Mouse (Mus musculus): ENCODE measurements around the gene Tbc1d22b. TPM values are rescaled to one million over a fixed set of nuclear protein-coding genes. Genes with fewer than 3 reads are reported as not detected.

Gene Tbc1d22b
- polyA plus RNA-seq, 1 experiment from 2014 or later: 10.2 TPM

- Histone ChIP-seq H3K4me2 (ENCODE audit: low read length) (peak overlapping the region; percentile 69), H3K27ac (replicated peaks in 1 of 2; ENCODE audit: control insufficient read depth in 1 of 2, insufficient read depth in 1 of 2, low read depth in 2 of 2, low read length in 2 of 2) (peak overlapping the region; percentile 87 to 91), H3K4me1 (ENCODE audit: control insufficient read depth in 2 of 2, insufficient read depth in 2 of 2, low read length in 2 of 2) (peaks cover 7 to 28% of the 10 kb centered on the region in 2 experiments), H3K9me3 (ENCODE audit: control insufficient read depth, low read length) (no peaks in the 10 kb centered on the region), H3K4me3 (ENCODE audit: control insufficient read depth in 1 of 2, insufficient read depth in 1 of 2, low read depth in 1 of 2, low read length in 2 of 2) (peak overlapping the region; percentile 80 to 84), H3K27me3 (ENCODE audit: control insufficient read depth, insufficient read depth, low read length) (no peaks in the 10 kb centered on the region), H3K36me3 (ENCODE audit: control insufficient read depth, insufficient read depth, low read length) (peaks cover 17% of the 10 kb centered on the region), H3K9ac (ENCODE audit: low read length) (peak overlapping the region; percentile 88)
- peak; percentile 42; the same call in 1 of the 2 replicates for ATAC-seq (ENCODE audit: insufficient number of reproducible peaks, insufficient read depth, low FRiP score, low read depth)
- under 1% methylated on average over 43 of the region's 43 CpGs for WGBS
Measured at GRCm38 (mm10) chr17:29615024-29615551, 65.5 kb downstream of the Tbc1d22b start.

- Histone ChIP-seq H3K9ac (ENCODE audit: low read length) (peak overlapping the region; percentile 88), H3K27ac (replicated peaks in 1 of 2; ENCODE audit: control insufficient read depth in 1 of 2, insufficient read depth in 1 of 2, low read depth in 2 of 2, low read length in 2 of 2) (no peak overlapping the region), H3K36me3 (ENCODE audit: control insufficient read depth, insufficient read depth, low read length) (peaks cover 18% of the 10 kb centered on the region), H3K4me1 (ENCODE audit: control insufficient read depth in 2 of 2, insufficient read depth in 2 of 2, low read length in 2 of 2) (peaks cover 7 to 28% of the 10 kb centered on the region in 2 experiments), H3K4me2 (ENCODE audit: low read length) (peak overlapping the region; percentile 69), H3K9me3 (ENCODE audit: control insufficient read depth, low read length) (no peaks in the 10 kb centered on the region), H3K27me3 (ENCODE audit: control insufficient read depth, insufficient read depth, low read length) (no peaks in the 10 kb centered on the region), H3K4me3 (ENCODE audit: control insufficient read depth in 1 of 2, insufficient read depth in 1 of 2, low read depth in 1 of 2, low read length in 2 of 2) (peak overlapping the region; percentile 80 to 84)
- 13% methylated on average over 4 of the region's 4 CpGs for WGBS
- ATAC-seq (ENCODE audit: insufficient number of reproducible peaks, insufficient read depth, low FRiP score, low read depth): no peak
Measured at GRCm38 (mm10) chr17:29615616-29616015, 66.0 kb downstream of the Tbc1d22b start.

GRCm38 (mm10) chr17:29619231-29619630 lies 69.6 kb downstream of the Tbc1d22b start:
- no peak overlapping the region for H3K27ac ChIP-seq (replicated peaks in 1 of 2; ENCODE audit: control insufficient read depth in 1 of 2, insufficient read depth in 1 of 2, low read depth in 2 of 2, low read length in 2 of 2)
- H3K4me1 ChIP-seq (ENCODE audit: control insufficient read depth in 2 of 2, insufficient read depth in 2 of 2, low read length in 2 of 2): peaks cover 4 to 15% of the 10 kb centered on the region in 2 experiments
- H3K27me3 ChIP-seq (ENCODE audit: control insufficient read depth, insufficient read depth, low read length): no peaks in the 10 kb centered on the region
- ATAC-seq (ENCODE audit: insufficient number of reproducible peaks, insufficient read depth, low FRiP score, low read depth): no peak
- WGBS: 87% methylated on average over 3 of the region's 3 CpGs
- no peak overlapping the region for H3K4me2 ChIP-seq (ENCODE audit: low read length)
- no peak overlapping the region for H3K9ac ChIP-seq (ENCODE audit: low read length)
- peaks cover 50% of the 10 kb centered on the region for H3K36me3 ChIP-seq (ENCODE audit: control insufficient read depth, insufficient read depth, low read length)
- H3K4me3 ChIP-seq (ENCODE audit: control insufficient read depth in 1 of 2, insufficient read depth in 1 of 2, low read depth in 1 of 2, low read length in 2 of 2): no peak overlapping the region
- no peaks in the 10 kb centered on the region for H3K9me3 ChIP-seq (ENCODE audit: control insufficient read depth, low read length)

GRCm38 (mm10) chr17:29623488-29623887 lies 73.9 kb downstream of the Tbc1d22b start:
- Histone ChIP-seq H3K9me3 (ENCODE audit: control insufficient read depth, low read length) (no peaks in the 10 kb centered on the region), H3K4me1 (ENCODE audit: control insufficient read depth in 2 of 2, insufficient read depth in 2 of 2, low read length in 2 of 2) (no peaks in the 10 kb centered on the region), H3K36me3 (ENCODE audit: control insufficient read depth, insufficient read depth, low read length) (peaks cover 83% of the 10 kb centered on the region), H3K27ac (replicated peaks in 1 of 2; ENCODE audit: control insufficient read depth in 1 of 2, insufficient read depth in 1 of 2, low read depth in 2 of 2, low read length in 2 of 2) (no peak overlapping the region), H3K9ac (ENCODE audit: low read length) (no peak overlapping the region), H3K27me3 (ENCODE audit: control insufficient read depth, insufficient read depth, low read length) (no peaks in the 10 kb centered on the region), H3K4me3 (ENCODE audit: control insufficient read depth in 1 of 2, insufficient read depth in 1 of 2, low read depth in 1 of 2, low read length in 2 of 2) (no peak overlapping the region), H3K4me2 (ENCODE audit: low read length) (no peak overlapping the region)
- WGBS: 93% methylated on average over 8 of the region's 8 CpGs
- ATAC-seq (ENCODE audit: insufficient number of reproducible peaks, insufficient read depth, low FRiP score, low read depth): no peak

- Histone ChIP-seq H3K27me3 (ENCODE audit: control insufficient read depth, insufficient read depth, low read length) (no peaks in the 10 kb centered on the region), H3K4me3 (ENCODE audit: control insufficient read depth in 1 of 2, insufficient read depth in 1 of 2, low read depth in 1 of 2, low read length in 2 of 2) (no peak overlapping the region), H3K27ac (replicated peaks in 1 of 2; ENCODE audit: control insufficient read depth in 1 of 2, insufficient read depth in 1 of 2, low read depth in 2 of 2, low read length in 2 of 2) (no peak overlapping the region), H3K4me1 (ENCODE audit: control insufficient read depth in 2 of 2, insufficient read depth in 2 of 2, low read length in 2 of 2) (no peaks in the 10 kb centered on the region), H3K4me2 (ENCODE audit: low read length) (no peak overlapping the region), H3K9me3 (ENCODE audit: control insufficient read depth, low read length) (no peaks in the 10 kb centered on the region), H3K9ac (ENCODE audit: low read length) (no peak overlapping the region), H3K36me3 (ENCODE audit: control insufficient read depth, insufficient read depth, low read length) (peaks cover 90% of the 10 kb centered on the region)
- ATAC-seq (ENCODE audit: insufficient number of reproducible peaks, insufficient read depth, low FRiP score, low read depth): no peak
- 89% methylated on average over 9 of the region's 9 CpGs for WGBS
Measured at GRCm38 (mm10) chr17:29627285-29627684, 77.7 kb downstream of the Tbc1d22b start.

GRCm38 (mm10) chr17:29628946-29629345 lies 79.4 kb downstream of the Tbc1d22b start:
- H3K27ac ChIP-seq (replicated peaks in 1 of 2; ENCODE audit: control insufficient read depth in 1 of 2, insufficient read depth in 1 of 2, low read depth in 2 of 2, low read length in 2 of 2): no peak overlapping the region
- H3K4me2 ChIP-seq (ENCODE audit: low read length): no peak overlapping the region
- no peaks in the 10 kb centered on the region for H3K27me3 ChIP-seq (ENCODE audit: control insufficient read depth, insufficient read depth, low read length)
- H3K36me3 ChIP-seq (ENCODE audit: control insufficient read depth, insufficient read depth, low read length): peaks cover 91% of the 10 kb centered on the region
- H3K9ac ChIP-seq (ENCODE audit: low read length): no peak overlapping the region
- no peak for ATAC-seq (ENCODE audit: insufficient number of reproducible peaks, insufficient read depth, low FRiP score, low read depth)
- H3K9me3 ChIP-seq (ENCODE audit: control insufficient read depth, low read length): no peaks in the 10 kb centered on the region
- WGBS: 67% methylated on average over 5 of the region's 5 CpGs
- H3K4me1 ChIP-seq (ENCODE audit: control insufficient read depth in 2 of 2, insufficient read depth in 2 of 2, low read length in 2 of 2): no peaks in the 10 kb centered on the region
- H3K4me3 ChIP-seq (ENCODE audit: control insufficient read depth in 1 of 2, insufficient read depth in 1 of 2, low read depth in 1 of 2, low read length in 2 of 2): no peak overlapping the region

GRCm38 (mm10) chr17:29629620-29630019 lies 80.0 kb downstream of the Tbc1d22b start:
- Histone ChIP-seq H3K9ac (ENCODE audit: low read length) (no peak overlapping the region), H3K36me3 (ENCODE audit: control insufficient read depth, insufficient read depth, low read length) (peaks cover 91% of the 10 kb centered on the region), H3K9me3 (ENCODE audit: control insufficient read depth, low read length) (no peaks in the 10 kb centered on the region), H3K27ac (replicated peaks in 1 of 2; ENCODE audit: control insufficient read depth in 1 of 2, insufficient read depth in 1 of 2, low read depth in 2 of 2, low read length in 2 of 2) (no peak overlapping the region), H3K4me3 (ENCODE audit: control insufficient read depth in 1 of 2, insufficient read depth in 1 of 2, low read depth in 1 of 2, low read length in 2 of 2) (no peak overlapping the region), H3K27me3 (ENCODE audit: control insufficient read depth, insufficient read depth, low read length) (no peaks in the 10 kb centered on the region), H3K4me2 (ENCODE audit: low read length) (no peak overlapping the region), H3K4me1 (ENCODE audit: control insufficient read depth in 2 of 2, insufficient read depth in 2 of 2, low read length in 2 of 2) (no peaks in the 10 kb centered on the region)
- no peak for ATAC-seq (ENCODE audit: insufficient number of reproducible peaks, insufficient read depth, low FRiP score, low read depth)
- WGBS: 53% methylated on average over 5 of the region's 5 CpGs

GRCm38 (mm10) chr17:29632312-29632711 lies 82.7 kb downstream of the Tbc1d22b start:
- Histone ChIP-seq H3K27me3 (ENCODE audit: control insufficient read depth, insufficient read depth, low read length) (no peaks in the 10 kb centered on the region), H3K9ac (ENCODE audit: low read length) (no peak overlapping the region), H3K27ac (replicated peaks in 1 of 2; ENCODE audit: control insufficient read depth in 1 of 2, insufficient read depth in 1 of 2, low read depth in 2 of 2, low read length in 2 of 2) (no peak overlapping the region), H3K36me3 (ENCODE audit: control insufficient read depth, insufficient read depth, low read length) (peaks cover 96% of the 10 kb centered on the region), H3K9me3 (ENCODE audit: control insufficient read depth, low read length) (no peaks in the 10 kb centered on the region), H3K4me1 (ENCODE audit: control insufficient read depth in 2 of 2, insufficient read depth in 2 of 2, low read length in 2 of 2) (peaks cover 1 to 9% of the 10 kb centered on the region in 2 experiments; a peak in 3 of 4 replicates), H3K4me2 (ENCODE audit: low read length) (no peak overlapping the region), H3K4me3 (ENCODE audit: control insufficient read depth in 1 of 2, insufficient read depth in 1 of 2, low read depth in 1 of 2, low read length in 2 of 2) (no peak overlapping the region)
- no peak for ATAC-seq (ENCODE audit: insufficient number of reproducible peaks, insufficient read depth, low FRiP score, low read depth)
- WGBS: 91% methylated on average over 11 of the region's 11 CpGs
